13 mouse cellular contexts compared by ENCODE assay signal in the genomic region with DNA sequence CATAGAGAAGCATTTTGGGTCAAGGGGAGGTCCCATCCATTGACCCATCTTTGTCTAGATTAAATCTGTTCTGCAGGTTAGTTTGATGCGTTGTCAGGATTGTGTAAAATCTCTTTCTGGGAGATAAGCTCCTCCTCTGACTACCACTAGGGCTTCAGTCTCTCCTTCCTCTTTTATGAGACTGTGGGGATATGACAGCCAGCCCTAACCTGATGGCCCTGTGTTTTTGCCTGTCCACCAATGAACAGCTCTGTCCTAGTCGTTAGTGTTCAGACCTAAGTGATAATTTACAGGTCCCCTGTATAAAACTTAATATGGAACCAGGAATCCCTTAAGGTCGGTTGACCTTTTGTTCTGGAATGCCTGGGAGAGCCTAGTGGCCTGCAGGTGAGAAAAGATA.
"Had no signal": no experiment of that assay in that cellular context is flagged by ENCODE, and none has a peak within 500 bp of the region (broad histone marks: within the 10 kb centered on the region; RNA-seq: fewer than 3 reads in every experiment).

No protein-coding gene starts in this region.

- H3K9me3 ChIP-seq: intestine, embryonic 15.5 days; limb, embryonic 12.5 days; limb, embryonic 15.5 days had no signal

- H3K27ac ChIP-seq: intestine, embryonic 15.5 days; limb, embryonic 12.5 days; limb, embryonic 15.5 days; liver, embryonic 14.5 days had no signal

- H3K27me3 ChIP-seq: intestine, embryonic 15.5 days; limb, embryonic 12.5 days; limb, embryonic 15.5 days had no signal

- H3K4me1 ChIP-seq: intestine, embryonic 15.5 days; limb, embryonic 12.5 days; limb, embryonic 15.5 days had no signal

- H3K9ac ChIP-seq: intestine, embryonic 15.5 days; limb, embryonic 12.5 days; limb, embryonic 15.5 days; liver, embryonic 14.5 days; liver, postnatal 0 days; lung, embryonic 14.5 days had no signal

- H3K36me3 ChIP-seq: intestine, embryonic 15.5 days; limb, embryonic 12.5 days; limb, embryonic 15.5 days had no signal

- DNase-seq: kidney, adult 11 months; liver, postnatal 0 days; lung, embryonic 14.5 days; midbrain, embryonic 14.5 days; thymus, adult 18-20 months; thymus, postnatal 36 days had no signal

- H3K4me3 ChIP-seq: intestine, embryonic 15.5 days; limb, embryonic 12.5 days; limb, embryonic 15.5 days had no signal

- H3K4me2 ChIP-seq: intestine, embryonic 15.5 days; limb, embryonic 12.5 days; limb, embryonic 15.5 days; liver, embryonic 11.5 days; lung, embryonic 14.5 days; midbrain, embryonic 11.5 days had no signal

- ATAC-seq: intestine, embryonic 15.5 days; liver, postnatal 0 days; lung, postnatal 0 days had no signal
